Mouse (Mus musculus): ENCODE results near the gene Clcn2. TPM values are rescaled to one million over a fixed set of nuclear protein-coding genes. Genes with fewer than 3 reads are reported as not detected.

Gene Clcn2
- polyA plus RNA-seq, 1 experiment, result 2.1 TPM

DNA sequence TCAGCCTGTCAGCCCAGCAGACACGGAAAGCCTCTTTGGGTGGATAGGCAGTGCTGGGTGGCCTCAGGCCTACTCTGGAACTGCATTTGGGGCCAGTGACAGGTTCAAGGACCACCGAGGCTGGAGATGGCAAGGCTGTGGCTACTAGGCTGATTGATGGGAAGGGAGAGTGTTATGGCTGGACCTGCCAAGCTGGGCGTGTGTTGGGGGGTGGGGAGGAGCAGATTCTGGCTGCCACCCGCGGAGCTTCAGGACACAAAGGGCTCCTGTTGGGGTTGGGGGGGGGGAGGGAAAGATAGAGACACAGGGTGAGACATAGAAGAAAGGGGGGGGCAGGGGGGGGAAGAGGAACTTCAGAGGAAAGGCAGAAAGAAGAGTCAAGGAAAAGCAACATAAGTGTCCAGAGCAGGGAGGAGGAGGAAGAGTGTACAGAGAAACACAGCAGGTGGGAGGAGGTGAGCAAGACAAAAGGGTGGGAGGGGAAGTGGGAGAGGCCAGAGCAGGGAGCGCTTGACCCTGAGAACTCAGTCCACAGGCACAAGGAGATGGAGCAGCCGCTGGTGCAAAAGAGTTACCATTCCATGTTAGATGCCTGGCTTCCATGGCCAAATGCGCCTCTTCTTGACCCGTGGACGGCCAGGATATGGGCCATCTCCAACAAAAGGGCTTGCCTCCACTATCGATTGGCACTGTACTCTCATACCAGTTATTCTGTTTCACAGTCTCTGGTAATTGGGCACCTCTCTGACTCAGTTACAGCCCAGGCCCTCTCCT, 3.1 kb downstream of the Clcn2 start:
- peaks cover 41% of the 10 kb centered on the region for H3K4me1 ChIP-seq
- no peaks in the 10 kb centered on the region for H3K36me3 ChIP-seq (replicated peaks; ENCODE audit: low read length)
- peak overlapping the region; percentile 94 for H3K4me3 ChIP-seq (replicated peaks)
- TF ChIP-seq GATA1 (IDR thresholded peaks at IDR 0.05; ENCODE audit: borderline replicate concordance, low read length) (no peak), FLI1 (IDR thresholded peaks at IDR 0.05; ENCODE audit: low read length) (no peak)
- H3K9me3 ChIP-seq, result no peaks in the 10 kb centered on the region
- H3K27me3 ChIP-seq (replicated peaks), result peaks cover 37% of the 10 kb centered on the region

DNA sequence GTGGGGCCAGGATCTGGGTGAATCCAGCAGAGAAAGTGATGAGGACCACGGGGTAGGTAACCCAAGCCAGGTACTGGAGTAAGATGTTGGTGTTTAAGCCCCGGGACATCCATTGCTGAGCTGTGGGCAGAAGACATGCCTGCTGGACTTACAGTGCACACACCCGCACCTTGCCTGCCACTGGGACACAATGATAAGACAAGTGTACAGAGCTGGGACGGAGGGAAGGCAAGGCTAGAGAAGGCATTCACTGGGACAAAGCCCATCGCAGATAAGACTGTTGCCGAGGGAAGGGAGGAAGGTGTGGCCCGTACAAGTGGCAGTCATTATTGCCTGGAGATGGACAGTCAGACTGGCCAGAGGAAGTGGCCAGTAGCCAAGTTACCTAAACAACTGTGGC, 4.7 kb downstream of the Clcn2 start:
- peaks cover 37% of the 10 kb centered on the region for H3K4me1 ChIP-seq
- H3K4me3 ChIP-seq (replicated peaks), result no peak overlapping the region
- TF ChIP-seq GATA1 (IDR thresholded peaks at IDR 0.05; ENCODE audit: borderline replicate concordance, low read length), result no peak
- TF ChIP-seq FLI1 (IDR thresholded peaks at IDR 0.05; ENCODE audit: low read length), result no peak
- H3K27me3 ChIP-seq (replicated peaks), result peaks cover 44% of the 10 kb centered on the region
- H3K9me3 ChIP-seq, result no peaks in the 10 kb centered on the region
- H3K36me3 ChIP-seq (replicated peaks; ENCODE audit: low read length), result peaks cover 3% of the 10 kb centered on the region

DNA sequence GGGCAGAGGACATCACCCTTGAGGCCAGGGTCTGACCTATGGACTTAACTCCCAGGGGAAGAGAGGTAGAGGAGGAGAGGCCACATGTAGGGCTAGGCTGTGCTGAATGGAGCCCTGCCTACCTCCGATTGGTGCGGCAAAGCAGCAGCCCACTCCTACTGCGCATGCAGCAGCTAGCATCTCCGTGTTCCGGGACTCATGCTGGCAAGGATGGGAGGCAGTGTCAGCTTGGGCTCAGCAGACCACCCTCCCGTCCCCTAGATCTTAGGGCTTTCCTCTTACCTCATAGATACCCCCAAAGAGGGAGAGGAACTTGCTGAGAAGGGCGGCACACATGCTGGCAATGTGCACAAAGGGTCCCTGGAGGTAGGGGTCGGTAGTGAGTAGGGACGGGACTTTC, 5.4 kb downstream of the Clcn2 start:
- peaks cover 4% of the 10 kb centered on the region for H3K36me3 ChIP-seq (replicated peaks; ENCODE audit: low read length)

DNA sequence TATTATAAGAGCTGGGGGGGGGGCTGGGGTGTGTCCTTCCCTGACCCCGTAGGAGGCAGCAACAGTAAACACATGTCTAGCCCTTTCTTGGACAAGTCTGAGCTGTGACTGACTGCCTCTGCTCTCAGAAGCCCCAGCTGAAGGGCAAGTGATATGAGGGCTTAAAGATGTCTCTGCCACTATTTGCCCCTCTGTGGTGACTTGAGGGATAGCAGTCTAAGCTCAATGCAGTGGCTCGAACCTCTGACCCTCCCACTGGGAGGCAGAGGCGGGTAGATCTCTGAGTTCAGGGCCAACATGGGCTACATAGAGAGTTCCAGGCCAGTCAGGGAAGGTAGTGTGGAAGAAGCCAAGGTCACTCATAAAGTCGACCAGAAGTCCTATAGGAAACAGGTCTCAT, 6.7 kb downstream of the Clcn2 start:
- Histone ChIP-seq H3K9me3 (no peaks in the 10 kb centered on the region), H3K4me3 (replicated peaks) (no peak overlapping the region), H3K36me3 (replicated peaks; ENCODE audit: low read length) (peaks cover 4% of the 10 kb centered on the region), H3K27me3 (replicated peaks) (peaks cover 46% of the 10 kb centered on the region), H3K4me1 (peaks cover 43% of the 10 kb centered on the region)
- TF ChIP-seq FLI1 (IDR thresholded peaks at IDR 0.05; ENCODE audit: low read length), result no peak
- no peak for TF ChIP-seq GATA1 (IDR thresholded peaks at IDR 0.05; ENCODE audit: borderline replicate concordance, low read length)

More for the DNA sequence above, 5.4 kb downstream of the Clcn2 start:
- H3K4me3 ChIP-seq (replicated peaks), result peak overlapping the region; percentile 19
- peaks cover 42% of the 10 kb centered on the region for H3K4me1 ChIP-seq
- no peaks in the 10 kb centered on the region for H3K9me3 ChIP-seq
- TF ChIP-seq GATA1 (IDR thresholded peaks at IDR 0.05; ENCODE audit: borderline replicate concordance, low read length), result no peak
- TF ChIP-seq FLI1 (IDR thresholded peaks at IDR 0.05; ENCODE audit: low read length), result no peak
- H3K27me3 ChIP-seq (replicated peaks), result peaks cover 47% of the 10 kb centered on the region

DNA sequence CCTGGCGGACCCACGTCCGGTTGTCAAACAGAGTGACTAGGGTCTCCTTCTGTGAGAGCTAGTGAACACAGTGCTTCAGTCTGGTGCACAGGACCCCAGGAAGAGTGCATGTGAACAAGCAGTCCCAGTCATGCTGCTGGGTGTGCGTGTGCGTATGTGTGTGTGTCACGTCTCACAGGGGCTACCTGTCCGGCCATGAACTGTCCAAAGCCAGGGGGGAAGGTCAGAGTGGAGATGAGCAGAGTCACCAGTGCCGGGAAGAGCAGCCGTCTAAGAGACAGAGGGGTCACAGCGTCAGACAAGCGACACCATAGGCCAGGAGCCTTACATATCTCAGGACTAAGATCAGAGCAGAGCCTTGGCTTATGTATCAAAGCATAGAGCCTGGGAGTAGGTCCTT, 7.2 kb downstream of the Clcn2 start:
- peaks cover 41% of the 10 kb centered on the region for H3K4me1 ChIP-seq
- H3K4me3 ChIP-seq (replicated peaks), result no peak overlapping the region
- peaks cover 42% of the 10 kb centered on the region for H3K27me3 ChIP-seq (replicated peaks)
- TF ChIP-seq GATA1 (IDR thresholded peaks at IDR 0.05; ENCODE audit: borderline replicate concordance, low read length) (no peak), FLI1 (IDR thresholded peaks at IDR 0.05; ENCODE audit: low read length) (no peak)
- H3K36me3 ChIP-seq (replicated peaks; ENCODE audit: low read length), result peaks cover 4% of the 10 kb centered on the region
- no peaks in the 10 kb centered on the region for H3K9me3 ChIP-seq

DNA sequence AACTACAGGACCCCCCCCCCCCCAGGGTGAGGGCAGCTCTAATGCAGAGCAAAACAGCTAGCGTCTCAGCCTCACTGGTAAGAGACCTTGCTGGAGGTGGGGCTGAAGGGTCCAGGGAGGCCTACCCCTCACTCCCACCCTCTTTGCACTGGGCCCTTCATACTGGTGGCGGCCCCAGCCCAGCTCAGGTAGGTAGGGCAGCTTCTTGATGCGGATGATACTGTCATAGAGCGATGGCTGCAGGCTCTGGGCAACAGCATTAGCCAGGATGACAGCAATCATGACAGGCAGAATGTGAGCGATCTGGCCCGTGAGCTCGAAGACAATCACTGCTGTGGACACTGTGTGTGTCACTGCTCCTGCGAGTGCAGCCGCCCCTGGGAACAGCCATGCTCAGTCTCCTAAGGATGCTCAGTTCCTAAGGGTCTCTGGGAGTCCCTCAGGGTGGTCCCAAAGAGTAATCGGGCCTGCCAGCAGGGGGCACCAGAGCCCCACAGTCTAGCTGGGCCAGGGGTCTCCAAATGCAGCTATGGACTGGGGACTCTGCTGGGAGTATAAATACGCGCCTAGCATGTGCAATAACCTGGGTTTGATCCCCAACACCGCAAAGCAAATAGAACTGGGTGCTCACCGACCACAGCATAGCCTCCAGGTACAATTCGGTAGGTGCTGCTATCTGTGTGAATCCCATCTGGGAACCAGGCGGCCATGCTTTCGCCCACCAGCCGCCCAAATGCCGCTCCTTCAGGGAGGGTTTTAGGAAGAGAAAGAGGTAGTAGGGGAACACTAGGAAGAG, 8.4 kb downstream of the Clcn2 start:
- TF ChIP-seq FLI1 (IDR thresholded peaks at IDR 0.05; ENCODE audit: low read length), result no peak
- TF ChIP-seq GATA1 (IDR thresholded peaks at IDR 0.05; ENCODE audit: borderline replicate concordance, low read length), result no peak
- peaks cover 38% of the 10 kb centered on the region for H3K4me1 ChIP-seq

DNA sequence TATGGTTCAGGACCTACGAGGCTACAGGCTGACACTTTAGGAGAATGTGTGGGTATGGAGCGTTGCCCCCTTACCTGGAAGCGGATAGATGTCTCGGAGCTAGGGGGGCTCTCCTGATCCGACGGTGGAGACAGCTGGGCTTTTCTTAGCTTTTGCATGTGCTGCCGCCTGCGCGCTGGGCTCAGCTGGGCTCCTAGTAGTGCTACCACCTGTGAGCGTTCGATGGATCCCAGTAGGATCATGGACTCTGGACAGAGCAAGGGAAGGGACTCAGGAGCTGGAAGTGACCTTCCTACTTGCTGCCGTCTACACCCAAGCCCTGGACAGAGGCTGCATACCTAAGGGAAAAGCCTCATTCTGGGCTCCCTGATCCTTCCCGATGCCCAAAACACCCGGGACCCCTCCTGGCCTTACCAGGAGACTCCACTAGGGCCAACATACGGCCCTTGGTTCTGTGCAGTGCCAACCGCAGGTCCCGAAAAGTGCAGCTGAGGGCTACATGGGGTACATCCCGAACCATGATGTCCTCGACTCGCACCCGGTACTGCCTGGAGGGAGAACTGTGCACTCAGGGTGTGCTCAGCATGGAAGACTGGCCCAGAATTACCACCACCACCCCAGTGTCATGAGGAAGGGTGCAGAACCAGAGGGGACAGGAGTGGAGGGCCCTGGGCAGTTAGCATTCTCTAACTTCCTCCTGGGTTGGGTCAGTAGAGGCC, 9.2 kb downstream of the Clcn2 start:
- Histone ChIP-seq H3K27me3 (replicated peaks) (peaks cover 25% of the 10 kb centered on the region), H3K4me3 (replicated peaks) (no peak overlapping the region), H3K4me1 (peaks cover 45% of the 10 kb centered on the region), H3K9me3 (no peaks in the 10 kb centered on the region), H3K36me3 (replicated peaks; ENCODE audit: low read length) (peaks cover 6% of the 10 kb centered on the region)
- no peak for TF ChIP-seq FLI1 (IDR thresholded peaks at IDR 0.05; ENCODE audit: low read length)
- no peak for TF ChIP-seq GATA1 (IDR thresholded peaks at IDR 0.05; ENCODE audit: borderline replicate concordance, low read length)

More for the DNA sequence above, 8.4 kb downstream of the Clcn2 start:
- Histone ChIP-seq H3K27me3 (replicated peaks) (peaks cover 31% of the 10 kb centered on the region), H3K9me3 (no peaks in the 10 kb centered on the region), H3K4me3 (replicated peaks) (no peak overlapping the region), H3K36me3 (replicated peaks; ENCODE audit: low read length) (peaks cover 4% of the 10 kb centered on the region)

DNA sequence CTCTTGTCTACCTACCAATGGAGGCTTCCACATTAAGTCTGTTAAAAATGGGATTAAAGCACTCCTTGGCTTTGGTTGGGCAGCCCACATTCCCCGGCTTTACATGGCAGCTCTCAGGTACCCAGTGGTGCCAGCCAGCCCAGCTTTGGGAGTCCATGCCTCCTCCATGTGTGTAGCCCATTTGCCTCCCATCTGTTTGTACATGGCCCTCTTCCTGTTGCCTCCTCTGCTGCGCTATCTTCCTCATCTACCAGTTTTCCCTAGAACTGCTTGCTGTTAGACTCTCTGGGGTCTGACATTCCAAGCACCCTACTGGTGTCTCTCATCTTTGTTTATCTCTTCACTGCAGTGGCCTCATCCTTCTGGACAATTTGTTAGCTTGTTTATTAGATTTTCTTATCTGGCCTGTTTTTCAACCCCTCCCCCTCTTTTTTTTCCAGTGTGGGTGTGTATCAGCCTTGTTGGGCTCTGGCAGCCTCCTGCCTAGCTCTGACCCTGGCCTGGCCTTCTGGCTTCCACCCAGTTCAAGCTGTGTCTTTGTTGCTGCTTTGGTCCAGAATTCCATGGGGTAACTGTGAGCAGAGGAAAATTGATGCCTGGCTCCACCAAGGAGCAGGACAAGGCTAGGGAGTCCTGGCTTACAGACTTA, 11.0 kb downstream of the Clcn2 start:
- H3K4me3 ChIP-seq (replicated peaks), result no peak overlapping the region
- peaks cover 10% of the 10 kb centered on the region for H3K27me3 ChIP-seq (replicated peaks)
- peaks cover 57% of the 10 kb centered on the region for H3K4me1 ChIP-seq
- TF ChIP-seq GATA1 (IDR thresholded peaks at IDR 0.05; ENCODE audit: borderline replicate concordance, low read length) (no peak), FLI1 (IDR thresholded peaks at IDR 0.05; ENCODE audit: low read length) (no peak)
- H3K9me3 ChIP-seq, result no peaks in the 10 kb centered on the region
- H3K36me3 ChIP-seq (replicated peaks; ENCODE audit: low read length), result peaks cover 21% of the 10 kb centered on the region

DNA sequence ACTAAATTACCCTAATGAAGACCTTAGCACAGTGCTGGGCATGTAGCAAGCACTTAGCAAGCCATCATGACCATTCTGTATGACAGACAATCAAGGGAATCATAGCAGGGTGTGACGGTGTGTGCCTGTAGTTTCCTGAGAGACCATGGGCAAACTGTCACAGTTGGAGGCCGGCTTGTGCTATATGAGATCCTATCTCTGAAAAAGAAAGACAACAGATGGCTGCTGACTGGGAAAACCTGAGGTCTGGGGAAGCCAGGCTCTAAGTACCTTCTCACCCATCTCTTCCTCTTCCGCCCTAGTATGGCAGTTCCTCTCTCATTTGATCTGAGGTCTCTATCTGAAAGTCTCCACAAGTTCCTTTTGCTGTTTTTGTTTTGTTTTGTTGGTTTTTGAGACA, 11.8 kb downstream of the Clcn2 start:
- H3K4me1 ChIP-seq, result peaks cover 61% of the 10 kb centered on the region

More for the DNA sequence above, 11.8 kb downstream of the Clcn2 start:
- TF ChIP-seq GATA1 (IDR thresholded peaks at IDR 0.05; ENCODE audit: borderline replicate concordance, low read length) (no peak), FLI1 (IDR thresholded peaks at IDR 0.05; ENCODE audit: low read length) (no peak)
- Histone ChIP-seq H3K36me3 (replicated peaks; ENCODE audit: low read length) (peaks cover 25% of the 10 kb centered on the region), H3K9me3 (no peaks in the 10 kb centered on the region), H3K4me3 (replicated peaks) (no peak overlapping the region), H3K27me3 (replicated peaks) (peaks cover 12% of the 10 kb centered on the region)
